ENCODE assay signal across 15 mouse cellular contexts in genomic region chr13:54348011-54348410, GRCm38 (mm10).
"Had no signal": no experiment of that assay in that cellular context is flagged by ENCODE, and none has a peak within 500 bp of the region (broad histone marks: within the 10 kb centered on the region; RNA-seq: fewer than 3 reads in every experiment).

No protein-coding gene starts in this region.

- H3K36me3 ChIP-seq: kidney, embryonic 15.5 days; limb, embryonic 15.5 days; liver, embryonic 12.5 days; neural tube, embryonic 13.5 days had no signal

- H3K27me3 ChIP-seq: kidney, embryonic 15.5 days; limb, embryonic 15.5 days; liver, embryonic 12.5 days; neural tube, embryonic 13.5 days had no signal

- H3K9ac ChIP-seq: kidney, embryonic 15.5 days; limb, embryonic 15.5 days; liver, embryonic 12.5 days; lung, embryonic 14.5 days; neural tube, embryonic 13.5 days had no signal

- H3K4me2 ChIP-seq: kidney, embryonic 15.5 days; limb, embryonic 15.5 days; liver, embryonic 12.5 days; lung, embryonic 14.5 days; neural tube, embryonic 13.5 days had no signal

- DNase-seq: kidney, adult 2 months; kidney, postnatal 14 days; layer of hippocampus, adult 9-11 months; layer of hippocampus, postnatal 36 days; lung, embryonic 14.5 days; lung, postnatal 10 days; lung, postnatal 4 days; midbrain, embryonic 14.5 days; retina, postnatal 1 day; thymus, postnatal 36 days had no signal

- H3K4me3 ChIP-seq: kidney, embryonic 15.5 days; limb, embryonic 15.5 days; liver, embryonic 12.5 days; neural tube, embryonic 13.5 days had no signal

- H3K4me1 ChIP-seq: kidney, embryonic 15.5 days; limb, embryonic 15.5 days; liver, embryonic 12.5 days had no signal

- ATAC-seq: intestine, embryonic 16.5 days; liver, embryonic 12.5 days had no signal

- H3K9me3 ChIP-seq: kidney, embryonic 15.5 days; limb, embryonic 15.5 days; liver, embryonic 12.5 days; neural tube, embryonic 13.5 days had no signal

- H3K27ac ChIP-seq: kidney, embryonic 15.5 days; limb, embryonic 15.5 days; liver, embryonic 12.5 days; neural tube, embryonic 13.5 days had no signal
